Mouse (Mus musculus) thymus, adult 2 months (tissue): ENCODE measurements around the gene Slc25a38. TPM values are rescaled to one million over a fixed set of nuclear protein-coding genes. Genes with fewer than 3 reads are reported as not detected.

ENCODE experiments used
- DNase-seq: peaks from one replicate; pipeline ENCODE4 v3.0.0; 2021
- H3K27ac ChIP-seq: fragments of 200-500 bp; 2 replicates; pipeline ENCODE4 v1.5.1; 2012; ENCODE audit warnings: low read length, control low read depth; ENCODE audit not compliant: control insufficient read depth, insufficient read depth
- H3K27me3 ChIP-seq: fragments of 200-500 bp; 2 replicates; pipeline ENCODE4 v1.6.1; 2012; ENCODE audit warnings: mild to moderate bottlenecking, low read length, moderate library complexity, mixed read lengths; ENCODE audit not compliant: control insufficient read depth, insufficient read depth
- H3K36me3 ChIP-seq: fragments of 200-500 bp; 2 replicates; pipeline ENCODE4 v1.6.1; 2012; ENCODE audit warnings: mild to moderate bottlenecking, low read length, moderate library complexity; ENCODE audit not compliant: control insufficient read depth, insufficient read depth
- H3K4me1 ChIP-seq: fragments of 200-500 bp; replicated peaks from 2 replicates; pipeline ENCODE4 v1.6.1; 2012; ENCODE audit warnings: low read length; ENCODE audit not compliant: control insufficient read depth, insufficient read depth
- H3K4me3 ChIP-seq: fragments of 200-500 bp; 2 replicates; pipeline ENCODE4 v1.5.1; 2012; ENCODE audit warnings: mild to moderate bottlenecking, low read length, control low read depth, moderate library complexity; ENCODE audit not compliant: control insufficient read depth, insufficient read depth
- CTCF ChIP-seq: fragments of 200-500 bp; IDR thresholded peaks from 2 replicates; pipeline ENCODE4 v1.5.1; 2012; ENCODE audit warnings: mild to moderate bottlenecking, control low read depth, low read length, moderate library complexity, borderline replicate concordance; ENCODE audit not compliant: control insufficient read depth, poor library complexity, insufficient read depth; ENCODE audit errors: extremely low read depth
- POLR2A ChIP-seq: fragments of 200-500 bp; IDR thresholded peaks from 2 replicates; pipeline ENCODE4 v1.6.1; 2012; ENCODE audit warnings: mild to moderate bottlenecking, low read length, control low read depth, moderate library complexity; ENCODE audit not compliant: control insufficient read depth, poor library complexity, insufficient read depth; ENCODE audit errors: extremely low read depth
- WGBS: fragments of 180-500 bp; shearing (Covaris S2); methylation state at CpG from one replicate; pipeline ENCODE4 v1.1.7; 2018; 5-methylcytosine and 5-hydroxymethylcytosine counted together
- polyA plus RNA-seq: library from polyadenylated mRNA; depleted of rRNA; stranded (reverse); fragments of >200 nt; gene quantifications from 2 replicates; pipeline ENCODE4 v1.2.3, GENCODE M21; 2012

Gene Slc25a38
- polyA plus RNA-seq, 1 experiment, result 79.9 TPM

- H3K27me3 ChIP-seq, result no peaks in the 10 kb centered on the region
- TF ChIP-seq POLR2A (no peak), CTCF (no peak)
- H3K4me3 ChIP-seq, result no peak overlapping the region
- no peak for DNase-seq
- no peak overlapping the region for H3K27ac ChIP-seq
- peaks cover 9% of the 10 kb centered on the region for H3K4me1 ChIP-seq
- H3K36me3 ChIP-seq, result peaks cover 9% of the 10 kb centered on the region; the same call in 1 of the 2 replicates
- WGBS, result 96% methylated on average over 7 of the region's 7 CpGs
Observed at GRCm38 (mm10) chr9:120113456-120113855, 3.3 kb downstream of the Slc25a38 start.

GRCm38 (mm10) chr9:120114051-120114788 lies 4.0 kb downstream of the Slc25a38 start:
- peaks cover 9% of the 10 kb centered on the region; the same call in 1 of the 2 replicates for H3K36me3 ChIP-seq
- peaks cover 9% of the 10 kb centered on the region for H3K4me1 ChIP-seq
- H3K27me3 ChIP-seq, result no peaks in the 10 kb centered on the region
- no peak overlapping the region for H3K4me3 ChIP-seq
- no peak for DNase-seq
- H3K27ac ChIP-seq, result no peak overlapping the region
- TF ChIP-seq CTCF (no peak), POLR2A (no peak)
- 95% methylated on average over 17 of the region's 17 CpGs for WGBS

- WGBS, result 96% methylated on average over 2 of the region's 2 CpGs
- Histone ChIP-seq H3K4me1 (peaks cover 9% of the 10 kb centered on the region), H3K36me3 (peaks cover 9% of the 10 kb centered on the region; the same call in 1 of the 2 replicates), H3K27ac (no peak overlapping the region; the same call in 1 of the 2 replicates), H3K4me3 (no peak overlapping the region), H3K27me3 (no peaks in the 10 kb centered on the region)
- TF ChIP-seq CTCF (no peak), POLR2A (no peak)
- no peak for DNase-seq
Observed at GRCm38 (mm10) chr9:120114789-120115151, 4.6 kb downstream of the Slc25a38 start.

GRCm38 (mm10) chr9:120115580-120115979 lies 5.4 kb downstream of the Slc25a38 start:
- TF ChIP-seq CTCF (no peak), POLR2A (no peak)
- 82% methylated on average over 5 of the region's 5 CpGs for WGBS
- no peaks in the 10 kb centered on the region for H3K27me3 ChIP-seq
- H3K4me1 ChIP-seq, result peaks cover 9% of the 10 kb centered on the region
- H3K36me3 ChIP-seq, result peaks cover 15% of the 10 kb centered on the region; the same call in 1 of the 2 replicates
- DNase-seq, result no peak
- no peak overlapping the region for H3K27ac ChIP-seq
- no peak overlapping the region for H3K4me3 ChIP-seq

GRCm38 (mm10) chr9:120116184-120116624 lies 6.0 kb downstream of the Slc25a38 start:
- no peaks in the 10 kb centered on the region for H3K27me3 ChIP-seq
- H3K27ac ChIP-seq, result no peak overlapping the region
- peaks cover 15% of the 10 kb centered on the region; the same call in 1 of the 2 replicates for H3K36me3 ChIP-seq
- TF ChIP-seq POLR2A (no peak), CTCF (no peak)
- 59% methylated on average over 8 of the region's 8 CpGs for WGBS
- DNase-seq, result no peak
- H3K4me3 ChIP-seq, result no peak overlapping the region
- H3K4me1 ChIP-seq, result peaks cover 8% of the 10 kb centered on the region

- Histone ChIP-seq H3K27me3 (no peaks in the 10 kb centered on the region), H3K4me3 (no peak overlapping the region)
Observed at GRCm38 (mm10) chr9:120118212-120118611, 8.0 kb downstream of the Slc25a38 start.

GRCm38 (mm10) chr9:120120503-120120902 lies 10.3 kb downstream of the Slc25a38 start:
- TF ChIP-seq CTCF (no peak), POLR2A (no peak)
- Histone ChIP-seq H3K27ac (no peak overlapping the region), H3K27me3 (no peaks in the 10 kb centered on the region), H3K4me3 (no peak overlapping the region), H3K4me1 (peaks cover 5% of the 10 kb centered on the region), H3K36me3 (peaks cover 28% of the 10 kb centered on the region)
- DNase-seq, result no peak
- 95% methylated on average over 7 of the region's 7 CpGs for WGBS

More at GRCm38 (mm10) chr9:120118212-120118611, 8.0 kb downstream of the Slc25a38 start:
- Histone ChIP-seq H3K27ac (no peak overlapping the region), H3K4me1 (peaks cover 7% of the 10 kb centered on the region), H3K36me3 (peaks cover 22% of the 10 kb centered on the region)
- WGBS, result 92% methylated on average over 4 of the region's 4 CpGs
- TF ChIP-seq POLR2A (no peak), CTCF (no peak)
- no peak for DNase-seq
